Mouse (Mus musculus) E14TG2a.4 (cell line): ENCODE data around the gene Tnk2.

Source experiments
- CTCF ChIP-seq: conservative IDR thresholded peaks from 2 replicates; pipeline ENCODE4 v1.5.1; 2014; ENCODE audit warnings: low read length
- POU5F1 ChIP-seq: IDR thresholded peaks from 2 replicates; pipeline ENCODE4 v1.6.1; 2014; ENCODE audit warnings: low read length, borderline replicate concordance

- TF ChIP-seq CTCF (no peak), POU5F1 (no peak)
Measured at GRCm38 (mm10) chr16:32723767-32724166, 80.1 kb downstream of the Tnk2 start.
